Mouse (Mus musculus) olfactory bulb, adult 2 months (tissue): Measurements from ENCODE around the gene Sesn2. TPM values are rescaled to one million over a fixed set of nuclear protein-coding genes. Genes with fewer than 3 reads are reported as not detected.

ENCODE experiments used
- H3K27ac ChIP-seq: fragments of 200-500 bp; 2 replicates; pipeline ENCODE4 v1.5.1; 2012; ENCODE audit warnings: low read depth, low read length; ENCODE audit not compliant: insufficient read depth
- H3K4me1 ChIP-seq: fragments of 200-500 bp; 2 replicates; pipeline ENCODE4 v1.6.1; 2012; ENCODE audit warnings: low read length; ENCODE audit not compliant: control insufficient read depth, insufficient read depth
- H3K4me3 ChIP-seq: fragments of 200-500 bp; 2 replicates; pipeline ENCODE4 v1.5.1; 2012; ENCODE audit warnings: mild to moderate bottlenecking, low read depth, low read length, moderate library complexity; ENCODE audit not compliant: insufficient read depth
- CTCF ChIP-seq: fragments of 200-500 bp; IDR thresholded peaks from 2 replicates; pipeline ENCODE4 v1.5.1; 2012; ENCODE audit warnings: low read depth, mild to moderate bottlenecking, low read length, moderate library complexity; ENCODE audit not compliant: insufficient read depth
- POLR2A ChIP-seq: fragments of 200-500 bp; IDR thresholded peaks from 2 replicates; pipeline ENCODE4 v1.6.1; 2012; ENCODE audit warnings: mild to moderate bottlenecking, low read depth, low read length, moderate library complexity; ENCODE audit not compliant: insufficient read depth
- WGBS: fragments of 180-500 bp; shearing (Covaris S2); methylation state at CpG from one replicate; pipeline ENCODE4 v1.1.7; 2018; 5-methylcytosine and 5-hydroxymethylcytosine counted together
- polyA plus RNA-seq: library from polyadenylated mRNA; stranded (reverse); fragments of >200 nt; gene quantifications from 2 replicates; pipeline ENCODE4 v1.2.4, GENCODE M21; 2012; ENCODE audit warnings: low replicate concordance; ENCODE audit not compliant: missing spikeins, insufficient read depth, insufficient read length

Gene Sesn2
- polyA plus RNA-seq, 1 experiment: not detected

GRCm38 (mm10) chr4:132449778-132450177, 60.5 kb downstream of the Sesn2 start:
- Histone ChIP-seq H3K27ac (no peak overlapping the region), H3K4me1 (no peaks in the 10 kb centered on the region), H3K4me3 (no peak overlapping the region)
- no peak for TF ChIP-seq POLR2A
- no peak for TF ChIP-seq CTCF
- WGBS: 92% methylated on average over 3 of the region's 3 CpGs

GRCm38 (mm10) chr4:132446105-132446504, 64.2 kb downstream of the Sesn2 start:
- Histone ChIP-seq H3K4me1 (no peaks in the 10 kb centered on the region), H3K4me3 (no peak overlapping the region), H3K27ac (no peak overlapping the region)
- 71% methylated on average over 12 of the region's 12 CpGs for WGBS
- TF ChIP-seq CTCF: no peak
- TF ChIP-seq POLR2A: no peak

- H3K27ac ChIP-seq: no peak overlapping the region
- no peaks in the 10 kb centered on the region for H3K4me1 ChIP-seq
- 87% methylated on average over 8 of the region's 8 CpGs for WGBS
- TF ChIP-seq POLR2A (no peak), CTCF (no peak)
- H3K4me3 ChIP-seq: no peak overlapping the region
These were observed 65.8 kb downstream of the Sesn2 start for GRCm38 (mm10) chr4:132444516-132444915.

Other genes with a start within 250 kb of the Sesn2 start
- gene Gmeb1, start 248.9 kb downstream of the Sesn2 start, polyA plus RNA-seq: not detected in 2 replicates
- not detected in 2 replicates for gene Taf12, start 236.1 kb downstream of the Sesn2 start, polyA plus RNA-seq
- gene Rab42, start 207.1 kb downstream of the Sesn2 start, polyA plus RNA-seq: not detected in 2 replicates
- gene Trnau1ap, start 181.0 kb downstream of the Sesn2 start, polyA plus RNA-seq: not detected in 2 replicates
- not detected in 2 replicates for gene Rcc1, start 156.9 kb downstream of the Sesn2 start, polyA plus RNA-seq
- not detected in 2 replicates for gene Phactr4, start 88.0 kb downstream of the Sesn2 start, polyA plus RNA-seq
- not detected in 2 replicates for gene Med18, start 46.6 kb downstream of the Sesn2 start, polyA plus RNA-seq
- gene Atpif1, start 23.2 kb upstream of the Sesn2 start, polyA plus RNA-seq: not detected in 2 replicates
- 577 TPM in 1 of 2 replicates, not detected in the other for gene Dnajc8, start 25.0 kb upstream of the Sesn2 start, polyA plus RNA-seq
- not detected in 2 replicates for gene Ptafr, start 53.6 kb upstream of the Sesn2 start, polyA plus RNA-seq
- gene Eya3, start 128.5 kb upstream of the Sesn2 start, polyA plus RNA-seq: not detected in 2 replicates
- not detected in 2 replicates for gene Xkr8, start 222.0 kb upstream of the Sesn2 start, polyA plus RNA-seq
- gene Smpdl3b, start 246.8 kb upstream of the Sesn2 start, polyA plus RNA-seq: not detected in 2 replicates